Mouse (Mus musculus): ENCODE results near the gene Rab22a.
"Not testable (repeated sequence)": the region's sequence is repeated elsewhere in the genome, so short reads cannot be mapped to it uniquely, and the experiment has no call there.

Rab22a gene

GRCm38 (mm10) chr2:173659057-173659925 is at the start of gene Rab22a:
Gene Rab22a, plus strand, starts transcription at chr2:173659760.
- in situ Hi-C loops (cut with MboI, MseI), result loop anchor here (5.0 to 25.0 kb wide), 3 partner anchors 77 to 778 kb away; partner anchors contain the start of genes Ctsz and Stx16

GRCm38 (mm10) chr2:173615378-173616081 is 44.0 kb upstream of the Rab22a start:
- in situ Hi-C loops (cut with MboI, MseI), result loop anchor here (25.0 kb wide), 1 partner anchor 447 kb away; no protein-coding TSS in a partner anchor

- in situ Hi-C loops (cut with MboI, MseI), result loop anchor here (25.0 kb wide), 1 partner anchor 446 kb away; no protein-coding TSS in a partner anchor
Observed at GRCm38 (mm10) chr2:173616156-173616555, 43.4 kb upstream of the Rab22a start.

- in situ Hi-C loops (cut with MboI, MseI), result loop anchor here (25.0 kb wide), 1 partner anchor 443 kb away; no protein-coding TSS in a partner anchor
Observed at GRCm38 (mm10) chr2:173619132-173619531, 40.4 kb upstream of the Rab22a start.

GRCm38 (mm10) chr2:173620645-173621044 is 38.9 kb upstream of the Rab22a start:
- in situ Hi-C loops (cut with MboI, MseI), result loop anchor here (25.0 kb wide), 1 partner anchor 442 kb away; no protein-coding TSS in a partner anchor

GRCm38 (mm10) chr2:173622173-173622601 is 37.4 kb upstream of the Rab22a start:
- in situ Hi-C loops (cut with MboI, MseI), result loop anchor here (25.0 kb wide), 1 partner anchor 440 kb away; no protein-coding TSS in a partner anchor

- in situ Hi-C loops (cut with MboI, MseI), result loop anchor here (25.0 kb wide), 1 partner anchor 438 kb away; no protein-coding TSS in a partner anchor
Observed at GRCm38 (mm10) chr2:173624667-173625066, 34.9 kb upstream of the Rab22a start.

GRCm38 (mm10) chr2:173625786-173626185 is 33.8 kb upstream of the Rab22a start:
- in situ Hi-C loops (cut with MboI, MseI), result no loop called here

- in situ Hi-C loops (cut with MboI, MseI), result not testable (repeated sequence)
Observed at GRCm38 (mm10) chr2:173634106-173634505, 25.5 kb upstream of the Rab22a start.

- in situ Hi-C loops (cut with MboI, MseI), result no loop called here
Observed at GRCm38 (mm10) chr2:173641370-173641769, 18.2 kb upstream of the Rab22a start.

GRCm38 (mm10) chr2:173642262-173642999 is 17.1 kb upstream of the Rab22a start:
- in situ Hi-C loops (cut with MboI, MseI), result no loop called here

GRCm38 (mm10) chr2:173647197-173647911 is 12.2 kb upstream of the Rab22a start:
- in situ Hi-C loops (cut with MboI, MseI), result no loop called here

- in situ Hi-C loops (cut with MboI, MseI), result loop anchor here (10.0 to 25.0 kb wide), 2 partner anchors 425 to 788 kb away; partner anchors contain the start of genes Ctsz and Stx16
Observed at GRCm38 (mm10) chr2:173649762-173650161, 9.8 kb upstream of the Rab22a start.

- in situ Hi-C loops (cut with MboI, MseI), result loop anchor here (10.0 to 25.0 kb wide), 2 partner anchors 421 to 784 kb away; partner anchors contain the start of genes Ctsz and Stx16
Observed at GRCm38 (mm10) chr2:173653526-173653925, 6.0 kb upstream of the Rab22a start.

- in situ Hi-C loops (cut with MboI, MseI), result loop anchor here (5.0 to 25.0 kb wide), 3 partner anchors 75 to 780 kb away; partner anchors contain the start of genes Ctsz and Stx16
Observed at GRCm38 (mm10) chr2:173657736-173658135, 1.8 kb upstream of the Rab22a start.

GRCm38 (mm10) chr2:173658517-173658916 is 1.0 kb upstream of the Rab22a start:
- in situ Hi-C loops (cut with MboI, MseI), result loop anchor here (5.0 to 25.0 kb wide), 3 partner anchors 76 to 779 kb away; partner anchors contain the start of genes Ctsz and Stx16

GRCm38 (mm10) chr2:173659926-173660684 is 545 bp downstream of the Rab22a start:
- in situ Hi-C loops (cut with MboI, MseI), result loop anchor here (5.0 to 25.0 kb wide), 3 partner anchors 78 to 777 kb away; partner anchors contain the start of genes Ctsz and Stx16

- in situ Hi-C loops (cut with MboI, MseI), result loop anchor here (25.0 kb wide), 1 partner anchor 775 kb away; the partner anchor contains the start of gene Ctsz
Observed at GRCm38 (mm10) chr2:173662255-173662950, 2.8 kb downstream of the Rab22a start.

All from regulatory T cell (primary cell).